Mouse (Mus musculus): Measurements from ENCODE around the gene Clcn1.

Gene Clcn1

GRCm38 (mm10) chr6:42286448-42286847, at the start of gene Clcn1:
Gene Clcn1 (plus strand): TSS chr6:42286685.
- DNase-seq (ENCODE audit: low read depth) = no peak

- DNase-seq (ENCODE audit: low read depth) = no peak
These were observed 49.1 kb upstream of the Clcn1 start for GRCm38 (mm10) chr6:42237276-42237805.

- no peak for DNase-seq (ENCODE audit: low read depth)
These were observed 45.0 kb upstream of the Clcn1 start for GRCm38 (mm10) chr6:42241311-42242045.

GRCm38 (mm10) chr6:42245711-42246353, 40.7 kb upstream of the Clcn1 start, which contains the start of gene Gstk1:
Gene Gstk1 (plus strand): TSS chr6:42245935.
- peak; percentile 91 for DNase-seq (ENCODE audit: low read depth)

- peak; percentile 27 for DNase-seq (ENCODE audit: low read depth)
These were observed 39.3 kb upstream of the Clcn1 start for GRCm38 (mm10) chr6:42247173-42247572.

GRCm38 (mm10) chr6:42247981-42248380, 38.5 kb upstream of the Clcn1 start:
- no peak for DNase-seq (ENCODE audit: low read depth)

- no peak for DNase-seq (ENCODE audit: low read depth)
These were observed 34.7 kb upstream of the Clcn1 start for GRCm38 (mm10) chr6:42251791-42252190.

GRCm38 (mm10) chr6:42253103-42253502, 33.4 kb upstream of the Clcn1 start:
- no peak for DNase-seq (ENCODE audit: low read depth)

GRCm38 (mm10) chr6:42257303-42257863, 29.1 kb upstream of the Clcn1 start:
- peak; percentile 72 for DNase-seq (ENCODE audit: low read depth)

- no peak for DNase-seq (ENCODE audit: low read depth)
These were observed 26.1 kb upstream of the Clcn1 start for GRCm38 (mm10) chr6:42260430-42260829.

- no peak for DNase-seq (ENCODE audit: low read depth)
These were observed 24.8 kb upstream of the Clcn1 start, which contains the start of gene Tmem139 for GRCm38 (mm10) chr6:42261524-42262170. Gene Tmem139 (plus strand): TSS chr6:42261970.

GRCm38 (mm10) chr6:42264626-42265312, 21.7 kb upstream of the Clcn1 start, which contains the start of gene Casp2:
Gene Casp2 (plus strand): TSS chr6:42264985.
- peak; percentile 98 for DNase-seq (ENCODE audit: low read depth)

GRCm38 (mm10) chr6:42265391-42266330, 20.8 kb upstream of the Clcn1 start:
- peak; percentile 81 for DNase-seq (ENCODE audit: low read depth)

GRCm38 (mm10) chr6:42270817-42271216, 15.7 kb upstream of the Clcn1 start:
- DNase-seq (ENCODE audit: low read depth) = no peak

GRCm38 (mm10) chr6:42276151-42276550, 10.3 kb upstream of the Clcn1 start:
- no peak for DNase-seq (ENCODE audit: low read depth)

GRCm38 (mm10) chr6:42282865-42283528, 3.5 kb upstream of the Clcn1 start:
- DNase-seq (ENCODE audit: low read depth) = no peak

- DNase-seq (ENCODE audit: low read depth) = no peak
These were observed 1.1 kb downstream of the Clcn1 start for GRCm38 (mm10) chr6:42287562-42287961.

GRCm38 (mm10) chr6:42293327-42293726, 6.8 kb downstream of the Clcn1 start:
- no peak for DNase-seq (ENCODE audit: low read depth)

- DNase-seq (ENCODE audit: low read depth) = no peak
These were observed 9.1 kb downstream of the Clcn1 start for GRCm38 (mm10) chr6:42295549-42296094.

- no peak for DNase-seq (ENCODE audit: low read depth)
These were observed 12.9 kb downstream of the Clcn1 start for GRCm38 (mm10) chr6:42299362-42299761.
